Mouse (Mus musculus) neural tube, embryonic 14.5 days (tissue): ENCODE measurements around the gene Mamdc4. TPM values are rescaled to one million over a fixed set of nuclear protein-coding genes. Genes with fewer than 3 reads are reported as not detected.

ENCODE experiments used
- ATAC-seq: fragments of 200-750 bp; cut with Nextera tagmentation; 2 replicates; pipeline ENCODE4 v1.8.0; 2017; ENCODE audit warnings: low read depth, mild to moderate bottlenecking, moderate TSS enrichment, moderate library complexity
- H3K27ac ChIP-seq: fragments of 300-500 bp; sonication (generic); 2 replicates; pipeline ENCODE4 v1.5.1; 2014; ENCODE audit warnings: low read depth, mild to moderate bottlenecking, control low read depth, low read length, moderate library complexity, mixed read lengths
- H3K27me3 ChIP-seq: fragments of 300-500 bp; sonication (generic); 2 replicates; pipeline ENCODE4 v1.6.1; 2014; ENCODE audit warnings: low read length; ENCODE audit not compliant: control insufficient read depth, insufficient read depth
- H3K36me3 ChIP-seq: fragments of 300-500 bp; sonication (generic); 2 replicates; pipeline ENCODE4 v1.6.1; 2014; ENCODE audit warnings: low read length, mixed read lengths; ENCODE audit not compliant: control insufficient read depth, insufficient read depth
- H3K4me1 ChIP-seq: fragments of 300-500 bp; sonication (generic); 2 replicates; pipeline ENCODE4 v1.6.1; 2014; ENCODE audit warnings: low read length; ENCODE audit not compliant: control insufficient read depth, insufficient read depth
- H3K4me2 ChIP-seq: fragments of 300-500 bp; sonication (generic); 2 replicates; pipeline ENCODE4 v1.6.1; 2014; ENCODE audit warnings: mild to moderate bottlenecking, low read depth, low read length, control low read depth
- H3K4me3 ChIP-seq: fragments of 300-500 bp; sonication (generic); 2 replicates; pipeline ENCODE4 v1.5.1; 2014; ENCODE audit warnings: low read depth, low read length, control low read depth, mixed read lengths
- H3K9ac ChIP-seq: fragments of 300-500 bp; sonication (generic); replicated peaks from 2 replicates; pipeline ENCODE4 v1.6.1; 2014; ENCODE audit warnings: low read depth, mild to moderate bottlenecking, control low read depth, low read length, mixed read lengths
- H3K9me3 ChIP-seq: fragments of 300-500 bp; sonication (generic); 2 replicates; pipeline ENCODE4 v1.6.1; 2016; ENCODE audit warnings: low read length; ENCODE audit not compliant: control insufficient read depth
- WGBS: fragments of 180-500 bp; shearing (Covaris S2); extraction: QIAGEN DNeasy Blood & Tissue Kit; methylation state at CpG from one replicate; pipeline ENCODE4 v1.1.7; 2014; 5-methylcytosine and 5-hydroxymethylcytosine counted together
- polyA plus RNA-seq: library from polyadenylated mRNA; unstranded; fragments of >200 nt; fragmentation: Nextera tagmentation; extraction: Ambion mirVana; gene quantifications from 2 replicates; pipeline ENCODE4 v1.2.1, GENCODE M21; 2014

Mamdc4 gene
- polyA plus RNA-seq, 1 experiment from 2014 or later, result 2.3 TPM

- Histone ChIP-seq H3K9me3 (no peaks in the 10 kb centered on the region), H3K9ac (peak within 1 kb of the TSS; percentile 94), H3K4me1 (peaks cover 12% of the 10 kb centered on the region), H3K36me3 (no peaks in the 10 kb centered on the region), H3K27ac (peak within 1 kb of the TSS; percentile 93), H3K4me3 (peak within 1 kb of the TSS; percentile 100), H3K4me2 (peak within 1 kb of the TSS; percentile 60), H3K27me3 (no peaks in the 10 kb centered on the region)
- peak; percentile 93 for ATAC-seq
- under 1% methylated on average over 78 of the region's 80 CpGs for WGBS
These were observed 33.3 kb upstream of the Mamdc4 start, which contains the start of gene Rabl6 for GRCm38 (mm10) chr2:25607761-25608622. TSS of gene Rabl6 (minus strand) at chr2:25608521.

GRCm38 (mm10) chr2:25602526-25602925 lies 27.9 kb upstream of the Mamdc4 start:
- no peaks in the 10 kb centered on the region for H3K27me3 ChIP-seq
- no peak overlapping the region for H3K4me3 ChIP-seq
- H3K9ac ChIP-seq, result no peak overlapping the region
- ATAC-seq, result no peak
- no peaks in the 10 kb centered on the region for H3K9me3 ChIP-seq
- peaks cover 12% of the 10 kb centered on the region for H3K4me1 ChIP-seq
- H3K4me2 ChIP-seq, result no peak overlapping the region
- no peak overlapping the region for H3K27ac ChIP-seq
- H3K36me3 ChIP-seq, result peaks cover 41% of the 10 kb centered on the region
- WGBS, result 98% methylated on average over 5 of the region's 5 CpGs

DNA sequence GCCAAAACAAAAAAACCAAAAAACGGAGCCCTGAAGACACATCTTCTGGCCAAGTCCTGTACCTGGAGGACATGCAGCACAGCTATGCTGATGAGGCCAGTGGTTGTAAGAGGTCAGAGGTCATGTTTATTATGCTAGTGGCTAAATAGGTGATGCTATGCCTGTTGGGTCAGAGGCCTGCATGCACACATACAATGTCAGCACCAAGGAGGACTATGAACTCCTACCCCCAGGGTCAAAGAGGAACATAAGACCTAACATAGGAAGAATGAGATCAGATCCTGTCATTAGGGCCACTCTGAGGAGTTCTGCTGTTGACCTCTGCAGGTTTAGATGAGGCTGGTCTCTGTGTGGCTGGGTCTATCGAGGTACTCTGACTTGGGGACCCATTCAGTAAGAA lies 25.4 kb upstream of the Mamdc4 start:
- no peaks in the 10 kb centered on the region for H3K4me1 ChIP-seq
- ATAC-seq, result no peak
- no peak overlapping the region for H3K4me3 ChIP-seq
- no peak overlapping the region for H3K9ac ChIP-seq
- WGBS, result 90% methylated on average over 2 of the region's 2 CpGs
- no peak overlapping the region for H3K4me2 ChIP-seq
- H3K27ac ChIP-seq, result no peak overlapping the region
- H3K36me3 ChIP-seq, result peaks cover 65% of the 10 kb centered on the region
- no peaks in the 10 kb centered on the region for H3K27me3 ChIP-seq
- no peaks in the 10 kb centered on the region for H3K9me3 ChIP-seq

DNA sequence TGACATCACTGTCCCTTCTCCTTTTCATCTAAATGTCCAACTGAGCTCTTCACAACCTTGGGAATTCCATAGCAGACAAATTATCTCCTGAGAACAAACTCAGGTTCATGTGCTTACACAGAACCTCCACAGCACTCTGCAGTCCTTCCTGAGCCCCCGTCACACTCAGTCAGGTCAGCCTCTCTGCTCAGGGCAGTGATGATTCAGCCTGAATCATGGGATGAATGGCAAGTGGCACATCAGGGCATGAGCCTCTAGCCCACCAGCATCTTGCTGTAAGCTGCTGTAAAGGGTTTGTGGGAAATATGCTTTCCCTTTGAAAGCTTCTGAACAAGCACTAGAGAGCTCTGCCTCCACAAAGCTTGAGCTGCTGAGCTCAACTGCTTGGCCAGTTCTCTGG lies 24.1 kb upstream of the Mamdc4 start:
- Histone ChIP-seq H3K36me3 (peaks cover 69% of the 10 kb centered on the region), H3K27me3 (no peaks in the 10 kb centered on the region), H3K4me1 (no peaks in the 10 kb centered on the region), H3K4me2 (no peak overlapping the region), H3K9ac (no peak overlapping the region), H3K27ac (no peak overlapping the region), H3K9me3 (no peaks in the 10 kb centered on the region), H3K4me3 (no peak overlapping the region)
- WGBS, result 93% methylated on average over 1 of the region's 1 CpGs
- ATAC-seq, result no peak

DNA sequence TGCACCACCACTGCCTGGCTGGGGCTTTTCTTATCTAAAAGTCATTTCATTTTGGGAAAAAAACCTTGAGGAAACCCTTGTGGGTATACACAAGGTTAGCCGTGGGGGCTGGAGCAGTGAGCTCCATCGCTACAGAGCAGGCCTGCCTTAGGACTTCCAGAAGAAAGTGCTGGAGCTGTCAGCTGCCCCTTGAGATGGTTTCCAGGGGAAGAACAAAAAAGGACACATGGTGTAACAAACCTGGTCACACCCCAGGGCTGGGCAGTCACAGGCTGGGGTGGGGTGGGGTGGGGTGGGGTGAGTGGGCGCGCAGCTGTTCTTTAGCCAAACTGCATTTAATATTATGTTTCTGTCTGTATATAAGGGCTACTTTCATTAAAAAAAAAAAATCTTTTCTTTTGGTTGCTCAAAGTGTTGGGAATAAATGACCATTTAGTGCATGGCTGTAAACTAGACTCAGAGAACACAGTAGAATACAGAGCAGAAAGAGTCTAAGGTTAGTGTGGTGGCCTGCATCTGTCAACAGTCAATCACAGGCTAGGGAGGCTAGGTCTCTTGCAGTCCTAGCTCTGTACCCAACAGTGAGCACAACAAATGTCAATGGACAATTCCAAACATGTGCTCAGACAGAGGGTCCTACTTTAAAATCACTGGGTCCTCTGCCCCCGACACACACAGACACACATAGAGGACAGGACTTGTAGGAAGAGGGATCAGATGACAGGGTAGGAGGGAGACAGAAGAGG lies 22.3 kb upstream of the Mamdc4 start:
- Histone ChIP-seq H3K36me3 (peaks cover 78% of the 10 kb centered on the region), H3K4me2 (no peak overlapping the region), H3K4me3 (no peak overlapping the region), H3K27ac (no peak overlapping the region), H3K27me3 (no peaks in the 10 kb centered on the region), H3K9ac (no peak overlapping the region), H3K4me1 (no peaks in the 10 kb centered on the region), H3K9me3 (no peaks in the 10 kb centered on the region)
- 96% methylated on average over 5 of the region's 5 CpGs for WGBS
- no peak for ATAC-seq

DNA sequence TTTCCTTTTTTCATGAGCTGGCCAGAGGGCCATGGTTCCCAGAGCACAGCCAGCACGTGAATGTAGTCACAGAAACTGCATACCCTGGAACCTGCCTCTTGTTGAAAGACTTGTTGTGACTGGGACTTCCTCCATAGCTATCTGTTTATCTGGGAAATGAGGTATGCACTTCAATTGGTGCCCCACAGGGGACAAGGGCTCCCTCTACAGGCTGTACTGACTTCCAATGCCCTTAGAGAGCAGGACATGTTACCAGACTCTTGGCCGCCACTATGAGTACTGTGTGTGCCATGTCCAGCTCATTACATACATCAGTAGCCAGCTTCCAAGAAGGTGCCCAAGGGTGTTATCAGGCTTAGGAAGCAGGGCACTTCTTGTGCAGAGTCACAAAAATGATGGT lies 17.2 kb upstream of the Mamdc4 start:
- H3K36me3 ChIP-seq, result peaks cover 53% of the 10 kb centered on the region
- no peaks in the 10 kb centered on the region for H3K9me3 ChIP-seq
- no peak for ATAC-seq
- H3K4me3 ChIP-seq, result no peak overlapping the region
- H3K27ac ChIP-seq, result no peak overlapping the region
- H3K4me1 ChIP-seq, result no peaks in the 10 kb centered on the region
- no peak overlapping the region for H3K4me2 ChIP-seq
- no peaks in the 10 kb centered on the region for H3K27me3 ChIP-seq
- H3K9ac ChIP-seq, result no peak overlapping the region
- WGBS, result 92% methylated on average over 2 of the region's 2 CpGs

GRCm38 (mm10) chr2:25588227-25588907 lies 13.7 kb upstream of the Mamdc4 start:
- Histone ChIP-seq H3K4me1 (peaks cover under 1% of the 10 kb centered on the region; the same call in 1 of the 2 replicates), H3K36me3 (peaks cover 34% of the 10 kb centered on the region), H3K4me3 (no peak overlapping the region), H3K27ac (no peak overlapping the region), H3K27me3 (no peaks in the 10 kb centered on the region), H3K9me3 (no peaks in the 10 kb centered on the region), H3K4me2 (no peak overlapping the region), H3K9ac (no peak overlapping the region)
- 93% methylated on average over 8 of the region's 8 CpGs for WGBS
- no peak for ATAC-seq

- H3K4me3 ChIP-seq, result no peak overlapping the region
- H3K4me1 ChIP-seq, result peaks cover 11% of the 10 kb centered on the region
- no peak overlapping the region for H3K27ac ChIP-seq
- H3K9me3 ChIP-seq, result no peaks in the 10 kb centered on the region
- ATAC-seq, result no peak
- no peaks in the 10 kb centered on the region for H3K27me3 ChIP-seq
- no peak overlapping the region for H3K9ac ChIP-seq
- H3K4me2 ChIP-seq, result no peak overlapping the region
- WGBS, result 98% methylated on average over 8 of the region's 8 CpGs
- H3K36me3 ChIP-seq, result peaks cover 28% of the 10 kb centered on the region
These were observed 12.6 kb upstream of the Mamdc4 start for GRCm38 (mm10) chr2:25587290-25587689.
